Mouse (Mus musculus): ENCODE results near the gene Fhod1.
"Not testable (repeated sequence)": the region's sequence is repeated elsewhere in the genome, so short reads cannot be mapped to it uniquely, and the experiment has no call there.

The Fhod1 gene

GRCm38 (mm10) chr8:105295256-105295655 lies 52.5 kb downstream of the Fhod1 start:
- DNase-seq (ENCODE audit: low spot score), result no peak

- DNase-seq (ENCODE audit: low spot score), result no peak
Measured at GRCm38 (mm10) chr8:105294776-105295175, 53.0 kb downstream of the Fhod1 start.

GRCm38 (mm10) chr8:105293405-105293804 lies 54.3 kb downstream of the Fhod1 start:
- no peak for DNase-seq (ENCODE audit: low spot score)

GRCm38 (mm10) chr8:105292471-105292870 lies 55.3 kb downstream of the Fhod1 start:
- DNase-seq (ENCODE audit: low spot score), result no peak

- DNase-seq (ENCODE audit: low spot score), result not testable (repeated sequence)
Measured at GRCm38 (mm10) chr8:105291802-105292201, 56.0 kb downstream of the Fhod1 start.

GRCm38 (mm10) chr8:105291364-105291763 lies 56.4 kb downstream of the Fhod1 start:
- DNase-seq (ENCODE audit: low spot score), result not testable (repeated sequence)

- peak; percentile 65 for DNase-seq (ENCODE audit: low spot score)
Measured at GRCm38 (mm10) chr8:105290554-105291314, 57.0 kb downstream of the Fhod1 start.

GRCm38 (mm10) chr8:105289805-105290460 lies 57.8 kb downstream of the Fhod1 start, which contains the start of gene 4931428F04Rik:
4931428F04Rik (minus strand) TSS chr8:105289864.
- no peak for DNase-seq (ENCODE audit: low spot score)

- peak; percentile 80 for DNase-seq (ENCODE audit: low spot score)
Measured at GRCm38 (mm10) chr8:105288958-105289732, 58.6 kb downstream of the Fhod1 start.

- no peak for DNase-seq (ENCODE audit: low spot score)
Measured at GRCm38 (mm10) chr8:105288231-105288630, 59.5 kb downstream of the Fhod1 start.

GRCm38 (mm10) chr8:105286907-105287306 lies 60.8 kb downstream of the Fhod1 start:
- no peak for DNase-seq (ENCODE audit: low spot score)

GRCm38 (mm10) chr8:105285514-105285913 lies 62.2 kb downstream of the Fhod1 start:
- no peak for DNase-seq (ENCODE audit: low spot score)

- no peak for DNase-seq (ENCODE audit: low spot score)
Measured at GRCm38 (mm10) chr8:105283074-105283473, 64.7 kb downstream of the Fhod1 start.

GRCm38 (mm10) chr8:105282239-105282638 lies 65.5 kb downstream of the Fhod1 start:
- no peak for DNase-seq (ENCODE audit: low spot score)

GRCm38 (mm10) chr8:105281821-105282220 lies 65.9 kb downstream of the Fhod1 start:
- DNase-seq (ENCODE audit: low spot score), result no peak

GRCm38 (mm10) chr8:105280567-105280966 lies 67.2 kb downstream of the Fhod1 start:
- no peak for DNase-seq (ENCODE audit: low spot score)
